Mouse (Mus musculus): ENCODE results near the gene Scn8a.

GRCm38 (mm10) chr15:100869558-100869957, at the start of gene Scn8a:
- TF ChIP-seq EP300 (IDR thresholded peaks at IDR 0.05) (no peak), CTCF (IDR thresholded peaks at IDR 0.05) (no peak)

Measured in lung, postnatal 0 days (tissue).